Mouse (Mus musculus): ENCODE measurements at regions not wholly inside any gene's neighbourhood (a gene's known extent, or its start where the extent isn't known, plus 50 kb on each side); places are given as distances from the start of the nearest gene placed in this dataset.

GRCm38 (mm10) chr3:54443791-54444190, 82.9 kb downstream of the Postn start:
- H3K27me3 ChIP-seq (ENCODE audit: control insufficient read depth, insufficient read depth, low read length, poor library complexity, severe bottlenecking) = no peaks in the 10 kb centered on the region
- DNase-seq (ENCODE audit: low read depth, low spot score) = no peak
- no peaks in the 10 kb centered on the region for H3K36me3 ChIP-seq (ENCODE audit: control insufficient read depth, insufficient read depth, low read length, poor library complexity, severe bottlenecking)

GRCm38 (mm10) chr3:54446889-54447288, 86.0 kb downstream of the Postn start:
- Histone ChIP-seq H3K27me3 (ENCODE audit: control insufficient read depth, insufficient read depth, low read length, poor library complexity, severe bottlenecking) (no peaks in the 10 kb centered on the region), H3K36me3 (ENCODE audit: control insufficient read depth, insufficient read depth, low read length, poor library complexity, severe bottlenecking) (no peaks in the 10 kb centered on the region)
- no peak for DNase-seq (ENCODE audit: low read depth, low spot score)

DNA sequence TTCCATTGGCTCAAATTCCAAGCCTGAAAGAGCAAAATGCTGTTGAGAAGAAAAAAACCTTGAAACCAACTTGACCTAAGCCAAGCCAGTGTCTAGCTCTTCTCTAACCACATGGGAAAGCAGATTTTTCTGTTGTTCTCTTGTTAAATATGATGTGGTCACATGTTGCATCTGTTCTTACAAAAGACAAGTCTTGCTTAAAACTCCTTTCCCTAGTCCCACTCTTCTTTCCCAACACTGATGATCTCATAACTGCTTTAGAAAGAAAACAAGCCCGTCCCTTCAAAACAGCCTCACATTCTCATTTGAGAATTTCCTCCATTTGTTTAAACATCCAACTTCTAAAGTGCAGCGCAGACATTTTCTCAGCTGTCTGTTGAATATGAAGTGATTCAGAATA, 96.5 kb downstream of the Postn start:
- no peaks in the 10 kb centered on the region for H3K36me3 ChIP-seq (ENCODE audit: control insufficient read depth, insufficient read depth, low read length, poor library complexity, severe bottlenecking)
- no peak for DNase-seq (ENCODE audit: low read depth, low spot score)
- H3K27me3 ChIP-seq (ENCODE audit: control insufficient read depth, insufficient read depth, low read length, poor library complexity, severe bottlenecking) = no peaks in the 10 kb centered on the region

DNA sequence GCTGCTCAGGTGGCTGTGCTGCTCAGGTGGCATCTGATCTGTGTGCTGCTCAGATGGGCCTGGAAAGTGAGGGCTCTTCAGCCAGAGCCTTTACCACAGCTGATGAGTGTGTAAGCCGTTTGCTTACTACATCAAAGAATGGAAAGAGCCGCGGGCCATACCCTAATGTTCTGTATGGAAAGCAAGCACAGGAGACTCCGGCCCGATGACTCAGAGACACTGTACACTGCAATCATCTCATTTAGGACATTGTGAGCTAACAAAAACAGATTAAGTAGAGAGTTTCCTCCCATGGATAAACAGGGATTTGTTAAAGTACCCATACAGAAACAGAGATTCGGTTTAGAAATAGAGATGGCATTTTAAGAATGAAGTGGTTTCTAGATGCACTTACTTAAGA, 100.5 kb downstream of the Postn start:
- Histone ChIP-seq H3K36me3 (ENCODE audit: control insufficient read depth, insufficient read depth, low read length, poor library complexity, severe bottlenecking) (no peaks in the 10 kb centered on the region), H3K27me3 (ENCODE audit: control insufficient read depth, insufficient read depth, low read length, poor library complexity, severe bottlenecking) (no peaks in the 10 kb centered on the region)
- DNase-seq (ENCODE audit: low read depth, low spot score) = no peak

- H3K36me3 ChIP-seq (ENCODE audit: control insufficient read depth, insufficient read depth, low read length, poor library complexity, severe bottlenecking) = no peaks in the 10 kb centered on the region
- no peaks in the 10 kb centered on the region for H3K27me3 ChIP-seq (ENCODE audit: control insufficient read depth, insufficient read depth, low read length, poor library complexity, severe bottlenecking)
- no peak for DNase-seq (ENCODE audit: low read depth, low spot score)
Measured at GRCm38 (mm10) chr3:54466097-54466496, 105.2 kb downstream of the Postn start.

GRCm38 (mm10) chr3:54474209-54474608, 113.3 kb downstream of the Postn start:
- H3K27me3 ChIP-seq (ENCODE audit: control insufficient read depth, insufficient read depth, low read length, poor library complexity, severe bottlenecking) = no peaks in the 10 kb centered on the region
- no peaks in the 10 kb centered on the region for H3K36me3 ChIP-seq (ENCODE audit: control insufficient read depth, insufficient read depth, low read length, poor library complexity, severe bottlenecking)
- no peak for DNase-seq (ENCODE audit: low read depth, low spot score)

DNA sequence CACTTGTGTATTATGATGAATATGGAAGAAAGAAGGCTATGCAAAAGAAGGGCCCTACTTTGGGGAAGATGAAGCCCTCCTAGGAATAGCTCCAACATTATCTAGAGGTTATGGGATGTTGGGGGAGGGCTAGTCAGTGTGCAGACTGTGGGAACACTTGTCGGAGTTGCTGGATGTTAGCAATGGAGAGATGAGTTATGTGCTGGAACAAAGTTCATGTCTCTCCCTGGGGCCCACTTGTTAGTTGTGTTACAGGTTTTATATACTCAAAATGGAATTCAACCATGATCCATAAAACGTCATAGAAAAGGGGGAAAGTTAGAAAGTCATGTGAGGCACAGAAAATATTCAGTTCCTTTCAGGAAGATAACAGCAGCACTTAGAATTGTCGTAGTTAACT, 115.0 kb downstream of the Postn start:
- Histone ChIP-seq H3K36me3 (ENCODE audit: control insufficient read depth, insufficient read depth, low read length, poor library complexity, severe bottlenecking) (no peaks in the 10 kb centered on the region), H3K27me3 (ENCODE audit: control insufficient read depth, insufficient read depth, low read length, poor library complexity, severe bottlenecking) (no peaks in the 10 kb centered on the region)
- no peak for DNase-seq (ENCODE audit: low read depth, low spot score)

DNA sequence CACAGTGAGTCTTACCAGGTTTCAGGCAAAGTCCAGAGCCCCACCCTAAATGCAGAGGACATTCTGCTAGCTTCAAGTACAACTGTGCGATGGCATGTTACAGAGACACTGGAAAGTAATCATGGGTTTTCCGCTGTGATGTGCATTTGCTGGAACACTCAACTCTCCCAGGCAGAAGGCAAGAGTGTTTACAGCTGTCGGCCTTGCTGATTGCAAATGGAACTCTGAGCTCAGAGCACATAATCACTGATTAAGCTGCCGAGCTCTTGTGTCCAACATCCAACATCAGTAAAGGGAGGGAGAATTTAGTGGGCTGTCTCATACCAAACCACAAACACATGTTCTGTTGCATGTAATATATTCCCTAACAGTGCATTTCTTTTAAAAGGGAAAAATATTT, 117.1 kb downstream of the Postn start:
- no peak for DNase-seq (ENCODE audit: low read depth, low spot score)
- no peaks in the 10 kb centered on the region for H3K27me3 ChIP-seq (ENCODE audit: control insufficient read depth, insufficient read depth, low read length, poor library complexity, severe bottlenecking)
- no peaks in the 10 kb centered on the region for H3K36me3 ChIP-seq (ENCODE audit: control insufficient read depth, insufficient read depth, low read length, poor library complexity, severe bottlenecking)

DNA sequence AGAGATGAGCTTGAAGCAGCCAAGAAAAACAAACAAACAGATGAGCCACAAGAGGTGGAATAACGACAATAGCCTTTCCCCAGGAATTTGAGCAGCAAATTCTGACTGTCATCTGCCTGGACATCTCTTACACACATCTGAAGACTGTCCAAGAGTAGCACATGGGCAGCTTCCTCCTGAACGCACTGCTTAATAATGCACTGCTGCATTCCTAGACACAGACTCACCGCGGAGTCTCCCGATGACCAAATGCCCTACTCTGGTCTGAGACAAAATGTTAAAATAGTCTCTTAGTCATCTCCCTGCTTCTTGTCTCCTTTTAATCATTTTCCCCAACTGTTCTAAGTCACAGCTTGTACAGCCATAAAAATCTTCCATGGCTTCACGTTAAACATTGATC, 119.3 kb downstream of the Postn start:
- H3K27me3 ChIP-seq (ENCODE audit: control insufficient read depth, insufficient read depth, low read length, poor library complexity, severe bottlenecking) = no peaks in the 10 kb centered on the region
- DNase-seq (ENCODE audit: low read depth, low spot score) = no peak
- H3K36me3 ChIP-seq (ENCODE audit: control insufficient read depth, insufficient read depth, low read length, poor library complexity, severe bottlenecking) = no peaks in the 10 kb centered on the region

DNA sequence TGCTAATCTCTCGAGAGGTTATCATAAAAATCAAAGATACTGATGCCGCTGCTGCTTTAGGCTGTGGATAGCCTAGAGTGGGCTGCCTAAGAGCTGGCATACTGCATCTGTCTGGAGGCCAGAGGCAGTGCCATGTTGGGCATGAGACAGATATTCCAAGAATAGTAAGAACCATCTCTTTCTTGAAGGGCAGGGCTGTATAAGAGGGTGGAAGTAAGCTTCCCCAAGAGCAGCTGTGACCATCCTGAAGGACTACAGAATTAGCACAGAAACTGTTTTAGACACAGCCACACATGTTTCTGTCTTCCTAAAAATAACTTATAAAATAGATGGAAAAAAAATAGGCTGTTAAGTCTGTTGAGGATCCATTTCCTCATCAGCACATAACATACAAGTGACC, 126.4 kb downstream of the Postn start:
- H3K36me3 ChIP-seq (ENCODE audit: control insufficient read depth, insufficient read depth, low read length, poor library complexity, severe bottlenecking) = no peaks in the 10 kb centered on the region
- H3K27me3 ChIP-seq (ENCODE audit: control insufficient read depth, insufficient read depth, low read length, poor library complexity, severe bottlenecking) = no peaks in the 10 kb centered on the region

DNA sequence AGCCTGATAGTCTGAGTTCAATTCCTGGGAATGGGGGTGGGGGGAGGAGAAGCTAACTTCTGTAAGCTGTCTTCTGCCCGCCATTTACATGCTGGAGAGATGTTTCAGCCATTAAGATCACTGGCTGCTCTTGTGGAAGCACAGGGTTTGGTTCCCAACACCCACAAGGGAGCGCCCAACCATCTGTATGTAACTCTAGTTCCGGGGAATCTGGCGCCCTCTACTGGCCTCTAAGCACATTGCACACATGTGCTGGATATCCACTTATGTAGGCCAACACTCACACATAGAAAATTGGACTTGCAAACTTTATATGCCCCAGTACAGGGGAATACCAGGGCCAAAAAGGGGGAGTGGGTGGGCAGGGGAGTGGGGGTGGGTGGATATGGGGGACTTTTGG, 126.9 kb downstream of the Postn start:
- DNase-seq (ENCODE audit: low read depth, low spot score) = peak; percentile 1

More for the DNA sequence above, 126.4 kb downstream of the Postn start:
- no peak for DNase-seq (ENCODE audit: low read depth, low spot score)

GRCm38 (mm10) chr3:54490249-54490900, 129.5 kb downstream of the Postn start:
- Histone ChIP-seq H3K27me3 (ENCODE audit: control insufficient read depth, insufficient read depth, low read length, poor library complexity, severe bottlenecking) (no peaks in the 10 kb centered on the region), H3K36me3 (ENCODE audit: control insufficient read depth, insufficient read depth, low read length, poor library complexity, severe bottlenecking) (no peaks in the 10 kb centered on the region)
- no peak for DNase-seq (ENCODE audit: low read depth, low spot score)

More for the DNA sequence above, 126.9 kb downstream of the Postn start:
- Histone ChIP-seq H3K27me3 (ENCODE audit: control insufficient read depth, insufficient read depth, low read length, poor library complexity, severe bottlenecking) (no peaks in the 10 kb centered on the region), H3K36me3 (ENCODE audit: control insufficient read depth, insufficient read depth, low read length, poor library complexity, severe bottlenecking) (no peaks in the 10 kb centered on the region)

DNA sequence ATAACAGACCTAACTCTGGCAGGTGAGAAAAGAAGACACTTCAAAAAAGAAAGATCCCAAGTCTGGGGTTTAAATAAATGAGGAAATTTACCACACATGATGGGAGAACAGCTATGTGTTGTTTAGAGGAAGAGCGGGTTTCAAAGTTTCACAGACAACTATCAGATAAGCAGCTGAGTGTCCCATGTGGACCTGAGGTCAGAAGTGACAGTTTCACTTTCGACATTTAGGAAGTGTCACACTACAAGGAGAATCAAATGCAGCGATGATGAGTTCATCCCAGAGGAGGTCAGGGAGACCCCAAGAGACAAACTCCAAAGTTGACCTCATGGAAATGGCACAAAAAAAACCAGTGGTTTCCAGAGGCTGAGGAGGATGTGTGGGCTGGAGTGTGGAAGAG, 132.7 kb downstream of the Postn start:
- DNase-seq (ENCODE audit: low read depth, low spot score) = no peak
- no peaks in the 10 kb centered on the region for H3K36me3 ChIP-seq (ENCODE audit: control insufficient read depth, insufficient read depth, low read length, poor library complexity, severe bottlenecking)
- no peaks in the 10 kb centered on the region for H3K27me3 ChIP-seq (ENCODE audit: control insufficient read depth, insufficient read depth, low read length, poor library complexity, severe bottlenecking)

GRCm38 (mm10) chr3:54504997-54505396, 144.1 kb downstream of the Postn start:
- Histone ChIP-seq H3K27me3 (ENCODE audit: control insufficient read depth, insufficient read depth, low read length, poor library complexity, severe bottlenecking) (no peaks in the 10 kb centered on the region), H3K36me3 (ENCODE audit: control insufficient read depth, insufficient read depth, low read length, poor library complexity, severe bottlenecking) (no peaks in the 10 kb centered on the region)
- DNase-seq (ENCODE audit: low read depth, low spot score) = no peak

GRCm38 (mm10) chr3:54507575-54507974, 146.7 kb downstream of the Postn start:
- no peak for DNase-seq (ENCODE audit: low read depth, low spot score)
- no peaks in the 10 kb centered on the region for H3K27me3 ChIP-seq (ENCODE audit: control insufficient read depth, insufficient read depth, low read length, poor library complexity, severe bottlenecking)
- no peaks in the 10 kb centered on the region for H3K36me3 ChIP-seq (ENCODE audit: control insufficient read depth, insufficient read depth, low read length, poor library complexity, severe bottlenecking)

GRCm38 (mm10) chr3:54508906-54509305, 148.0 kb downstream of the Postn start:
- no peak for DNase-seq (ENCODE audit: low read depth, low spot score)
- Histone ChIP-seq H3K27me3 (ENCODE audit: control insufficient read depth, insufficient read depth, low read length, poor library complexity, severe bottlenecking) (no peaks in the 10 kb centered on the region), H3K36me3 (ENCODE audit: control insufficient read depth, insufficient read depth, low read length, poor library complexity, severe bottlenecking) (no peaks in the 10 kb centered on the region)
